Mouse (Mus musculus): ENCODE measurements around the gene Arhgef26.

DNA sequence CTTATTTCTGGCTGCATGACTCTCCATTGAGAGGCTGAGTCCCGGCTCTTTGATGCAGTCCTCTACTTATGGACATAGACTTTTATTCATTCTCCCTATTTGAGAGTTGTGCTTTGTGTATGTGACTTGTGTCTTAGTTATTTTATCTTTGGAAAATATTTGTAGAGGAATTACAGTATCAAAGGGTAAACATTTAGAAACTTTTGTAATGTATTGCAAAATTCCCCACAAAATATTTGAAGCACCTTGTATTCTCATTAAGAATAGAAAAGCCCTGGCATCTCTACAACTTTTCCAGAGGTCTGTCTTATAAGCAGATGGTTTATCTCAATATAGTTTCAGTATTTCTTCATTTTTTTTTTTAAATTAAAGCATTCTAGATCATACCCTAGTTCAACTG is 44.7 kb downstream of the Arhgef26 start:
- no peak for TF ChIP-seq TAL1 (IDR thresholded peaks at IDR 0.05; ENCODE audit: low read length)
- TF ChIP-seq GATA1 (IDR thresholded peaks at IDR 0.05; ENCODE audit: low read length) = no peak

All from erythroblast, embryonic 14.5 days (primary cell).